Comparison of ENCODE assay signal across 9 mouse cellular contexts in the genomic region with DNA sequence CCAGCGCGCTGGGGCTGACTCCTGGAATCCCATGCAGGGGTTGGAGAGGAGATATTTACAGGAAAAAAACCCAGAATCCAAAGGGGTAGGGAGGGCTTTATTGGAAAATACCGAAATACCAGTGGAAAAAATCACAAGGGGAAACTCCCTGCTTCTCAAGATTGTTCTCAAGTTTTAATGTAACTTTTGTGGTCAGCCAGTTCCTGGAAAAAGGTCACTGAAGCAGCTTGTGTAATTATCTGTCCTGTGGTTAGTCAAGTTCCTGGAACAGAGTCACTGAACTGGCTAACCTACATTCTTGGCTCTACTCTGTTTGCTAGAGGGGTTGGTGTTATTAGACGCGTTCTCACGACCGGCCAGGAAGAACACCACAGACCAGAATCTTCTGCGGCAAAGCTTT. TPM values are rescaled to one million over a fixed set of nuclear protein-coding genes. Genes with fewer than 3 reads are reported as not detected.
A peak's percentile ranks its signal among the peaks of the same experiment; 100 is the strongest.
DNase-seq lines count a peak whose midpoint lies in the region; ATAC-seq and TF ChIP-seq lines count a peak whose summit lies in the region.
"Not testable (repeated sequence)": the region's sequence is repeated elsewhere in the genome, so short reads cannot be mapped to it uniquely, and the experiment has no call there.
"Had no signal": no experiment of that assay in that cellular context is flagged by ENCODE, and none has a peak within 500 bp of the region (broad histone marks: within the 10 kb centered on the region; RNA-seq: fewer than 3 reads in every experiment).

No protein-coding gene starts in this region.

- not testable (repeated sequence) for H3K27me3 ChIP-seq in G1E (ENCODE audit: insufficient read depth, low read length); kidney, adult 2 months (replicated peaks; ENCODE audit: control insufficient read depth, insufficient read depth, low read length)

- ATAC-seq in G1E (ENCODE audit: extremely low read depth, insufficient number of reproducible peaks, low FRiP score, poor library complexity, severe bottlenecking), result peak; percentile 28; the same call in 1 of the 2 replicates

- H3K9me3 ChIP-seq in G1E (replicated peaks), result not testable (repeated sequence)

- not testable (repeated sequence) for TF ChIP-seq POLR2A in kidney, adult 2 months (IDR thresholded peaks at IDR 0.05; ENCODE audit: low read depth, low read length)

- H3K36me3 ChIP-seq in G1E (replicated peaks); kidney, adult 2 months (ENCODE audit: control insufficient read depth, insufficient read depth, low read length): not testable (repeated sequence)

- H3K4me1 ChIP-seq in G1E (ENCODE audit: insufficient read depth, low read depth, low read length); kidney, adult 2 months (ENCODE audit: control insufficient read depth, insufficient read depth, low read length): not testable (repeated sequence)

- not testable (repeated sequence) for H3K4me3 ChIP-seq in G1E (ENCODE audit: low read depth, low read length); kidney, adult 2 months (ENCODE audit: insufficient read depth, low read depth, low read length)

- DNase-seq in 416B (ENCODE audit: low read depth), result peak; percentile 49
- not testable (repeated sequence) for DNase-seq in G1E (ENCODE audit: low spot score)
- peak; percentile 74 for DNase-seq in MEL-GATA-1-ER (ENCODE audit: extremely low read depth, low read depth)
- peak; percentile 51 for DNase-seq in adipocyte (ENCODE audit: low spot score)
- peak; percentile 71 for DNase-seq in kidney, adult 2 months
- DNase-seq in kidney, adult 9 months, result peak; percentile 43
- DNase-seq in lung, postnatal 36 days, result peak; percentile 30

- WGBS in kidney, adult 2 months, result 85% methylated on average over 8 of the region's 8 CpGs

- TF ChIP-seq CTCF in G1E (IDR thresholded peaks at IDR 0.05; ENCODE audit: low read depth, low read length); kidney, adult 2 months (conservative IDR thresholded peaks at IDR 0.05; ENCODE audit: insufficient read depth, insufficient read length, low read depth, low read length): not testable (repeated sequence)

- not testable (repeated sequence) for H3K27ac ChIP-seq in kidney, adult 2 months (ENCODE audit: insufficient read depth, low read depth, low read length)

RNA-seq across cellular contexts. Expression of a gene that starts 6.0 kb away (rescaled TPM):
- total RNA-seq in G1E (2014; fragmentation: Nextera tagmentation), result 19.2 and 31.2 TPM in 2 replicates
- total RNA-seq in G1E (2017), result 13.1 and 18.5 TPM in 2 replicates
- polyA plus RNA-seq in G1E (2012), result 0.70 and 1.1 TPM in 2 replicates
- polyA plus RNA-seq in kidney, adult 2 months (2012; rRNA removed), result 0.71 and 1.4 TPM in 2 replicates
- polyA plus RNA-seq: adrenal gland, adult 2 months; erythroblast, embryonic 14.5 days had no signal
